Mouse (Mus musculus) layer of hippocampus, adult 2 months (tissue): Measurements from ENCODE around the gene Hnrnpm. TPM values are rescaled to one million over a fixed set of nuclear protein-coding genes. Genes with fewer than 3 reads are reported as not detected.
"Not testable (repeated sequence)": the region's sequence is repeated elsewhere in the genome, so short reads cannot be mapped to it uniquely, and the experiment has no call there.

ENCODE experiments used
- DNase-seq, 2 experiments: peaks; one replicate each; pipeline ENCODE4 v3.0.0; 2022; ENCODE audit warnings: low spot score in 2 of 2
- H3K27ac ChIP-seq: fragments of 200-600 bp; 2 replicates; pipeline ENCODE4 v1.8.1; 2022
- H3K4me3 ChIP-seq: fragments of 200-600 bp; 2 replicates; pipeline ENCODE4 v1.8.1; 2022; ENCODE audit warnings: mild to moderate bottlenecking
- CTCF ChIP-seq: fragments of 200-600 bp; conservative IDR thresholded peaks from 2 replicates; pipeline ENCODE4 v1.8.1; 2022; ENCODE audit warnings: antibody characterized with exemption, mild to moderate bottlenecking, moderate library complexity
- long read RNA-seq, 2 experiments: library from polyadenylated mRNA; stranded (forward); transcript quantifications; one replicate each; pipeline ENCODE4 v2.0.0; 2021; ENCODE audit warnings: borderline mapping rate in 2 of 2
- total RNA-seq, 2 experiments: library from RNA; stranded (reverse); gene quantifications; 2 replicates each; pipeline ENCODE4 v1.2.3; 2021

Hnrnpm gene
- total RNA-seq = 100 to 1,000 TPM; 164 to 178 TPM
- long read RNA-seq, experiment 1, partial matches to known transcripts = 16 of 28 reads
- long read RNA-seq, experiment 1, other reads (novel, unspliced or antisense) = 12 of 28 reads
- long read RNA-seq, experiment 2, partial matches to known transcripts = 13 of 35 reads
- long read RNA-seq, experiment 2, other reads (novel, unspliced or antisense) = 22 of 35 reads

- H3K4me3 ChIP-seq = peak within 1 kb of the TSS; percentile 80
- no peak for DNase-seq
- TF ChIP-seq CTCF = no peak
- peak within 1 kb of the TSS; percentile 99 for H3K27ac ChIP-seq
Observed at GRCm38 (mm10) chr17:33686760-33687159, at the start of gene Hnrnpm. Gene Hnrnpm (minus strand): TSS chr17:33686860.

- H3K4me3 ChIP-seq, DNase-seq, H3K27ac ChIP-seq: not testable (repeated sequence)
Observed at GRCm38 (mm10) chr17:33733526-33733925, 46.9 kb upstream of the Hnrnpm start.

GRCm38 (mm10) chr17:33732556-33733083 lies 46.0 kb upstream of the Hnrnpm start:
- not testable (repeated sequence) for DNase-seq, H3K27ac ChIP-seq, H3K4me3 ChIP-seq

GRCm38 (mm10) chr17:33729215-33729614 lies 42.6 kb upstream of the Hnrnpm start:
- Histone ChIP-seq H3K27ac (no peak overlapping the region), H3K4me3 (no peak overlapping the region)
- no peak for DNase-seq
- TF ChIP-seq CTCF = peak; percentile 72

- no peak overlapping the region for H3K27ac ChIP-seq
- H3K4me3 ChIP-seq = no peak overlapping the region
- no peak for DNase-seq
- TF ChIP-seq CTCF = no peak
Observed at GRCm38 (mm10) chr17:33728396-33728795, 41.7 kb upstream of the Hnrnpm start.

- no peak overlapping the region for H3K4me3 ChIP-seq
- DNase-seq = no peak
- no peak overlapping the region for H3K27ac ChIP-seq
- TF ChIP-seq CTCF = no peak
Observed at GRCm38 (mm10) chr17:33719736-33720378, 33.2 kb upstream of the Hnrnpm start.

- Histone ChIP-seq H3K4me3 (peak overlapping the region; percentile 97), H3K27ac (no peak overlapping the region)
- TF ChIP-seq CTCF = no peak
- DNase-seq = no peak
Observed at GRCm38 (mm10) chr17:33718944-33719725, 32.5 kb upstream of the Hnrnpm start.

GRCm38 (mm10) chr17:33718384-33718881 lies 31.8 kb upstream of the Hnrnpm start, which contains the start of gene March2:
Gene March2 (minus strand): TSS chr17:33718670.
- Histone ChIP-seq H3K27ac (peak within 1 kb of the TSS; percentile 88), H3K4me3 (peak within 1 kb of the TSS; percentile 97)
- peak; percentile 97 for DNase-seq
- TF ChIP-seq CTCF = no peak

GRCm38 (mm10) chr17:33717982-33718381 lies 31.3 kb upstream of the Hnrnpm start:
- no peak for TF ChIP-seq CTCF
- H3K4me3 ChIP-seq = peak overlapping the region; percentile 97
- H3K27ac ChIP-seq = peak overlapping the region; percentile 88
- DNase-seq = no peak

GRCm38 (mm10) chr17:33717246-33717645 lies 30.6 kb upstream of the Hnrnpm start:
- Histone ChIP-seq H3K4me3 (no peak overlapping the region), H3K27ac (no peak overlapping the region)
- TF ChIP-seq CTCF = no peak
- no peak for DNase-seq

GRCm38 (mm10) chr17:33714779-33715178 lies 28.1 kb upstream of the Hnrnpm start:
- Histone ChIP-seq H3K27ac (no peak overlapping the region), H3K4me3 (no peak overlapping the region)
- no peak for TF ChIP-seq CTCF
- DNase-seq = no peak

- no peak for DNase-seq
- Histone ChIP-seq H3K4me3 (no peak overlapping the region), H3K27ac (no peak overlapping the region)
- TF ChIP-seq CTCF = no peak
Observed at GRCm38 (mm10) chr17:33713271-33713670, 26.6 kb upstream of the Hnrnpm start.

- H3K4me3 ChIP-seq = no peak overlapping the region
- TF ChIP-seq CTCF = no peak
- H3K27ac ChIP-seq = no peak overlapping the region
- DNase-seq = no peak
Observed at GRCm38 (mm10) chr17:33709834-33710233, 23.2 kb upstream of the Hnrnpm start.
